Mouse (Mus musculus) liver, embryonic 14.5 days (tissue): Measurements from ENCODE around the gene Mrpl2. TPM values are rescaled to one million over a fixed set of nuclear protein-coding genes. Genes with fewer than 3 reads are reported as not detected.
A peak's percentile ranks its signal among the peaks of the same experiment; 100 is the strongest.

Experiments
- ATAC-seq: fragments of 200-750 bp; cut with Nextera tagmentation; 2 replicates; pipeline ENCODE4 v1.8.0; 2017; ENCODE audit warnings: moderate number of reproducible peaks, mild to moderate bottlenecking, moderate library complexity; ENCODE audit not compliant: insufficient read depth
- DNase-seq, 3 experiments: peaks; one replicate each; pipeline ENCODE4 v3.0.0-alpha.2; 2012 to 2013; ENCODE audit warnings: low read depth in 3 of 3, low spot score in 3 of 3
- H3K27ac ChIP-seq: fragments of 300-500 bp; sonication (generic); 2 replicates; pipeline ENCODE4 v1.5.1; 2014; ENCODE audit warnings: moderate library complexity, mild to moderate bottlenecking, control low read depth, inconsistent platforms
- H3K27me3 ChIP-seq: fragments of 300-500 bp; sonication (generic); 2 replicates; pipeline ENCODE4 v1.6.1; 2014; ENCODE audit warnings: mild to moderate bottlenecking, low read length, moderate library complexity; ENCODE audit not compliant: control insufficient read depth, insufficient read depth
- H3K36me3 ChIP-seq: fragments of 300-500 bp; sonication (generic); replicated peaks from 2 replicates; pipeline ENCODE4 v1.6.1; 2014; ENCODE audit warnings: low read depth; ENCODE audit not compliant: control insufficient read depth, insufficient read depth
- H3K4me1 ChIP-seq, 2 experiments: fragments of 200-500 bp in 1 of 2; fragments of 300-500 bp in 1 of 2; sonication (generic) in 1 of 2; replicated peaks; 2 replicates each; pipeline ENCODE4 v1.6.1; 2012 to 2014; ENCODE audit warnings: antibody characterized with exemption in 1 of 2, inconsistent platforms in 1 of 2, low read length in 1 of 2; ENCODE audit not compliant: control insufficient read depth in 2 of 2, insufficient read depth in 2 of 2
- H3K4me2 ChIP-seq: fragments of 300-500 bp; sonication (generic); 2 replicates; pipeline ENCODE4 v1.6.1; 2014; ENCODE audit warnings: low read depth, mild to moderate bottlenecking, control low read depth, moderate library complexity
- H3K4me3 ChIP-seq, 2 experiments: fragments of 200-500 bp in 1 of 2; fragments of 300-500 bp in 1 of 2; sonication (generic) in 1 of 2; 2 replicates each; pipeline ENCODE4 v1.5.1; 2012 to 2014; ENCODE audit warnings: low read depth in 2 of 2, low read length in 2 of 2, mild to moderate bottlenecking in 2 of 2, control low read depth in 1 of 2, inconsistent platforms in 1 of 2, moderate library complexity in 1 of 2; ENCODE audit not compliant: insufficient read depth in 1 of 2
- H3K9ac ChIP-seq: fragments of 300-500 bp; sonication (generic); replicated peaks from 2 replicates; pipeline ENCODE4 v1.6.1; 2014; ENCODE audit warnings: mild to moderate bottlenecking, control low read depth, moderate library complexity
- H3K9me3 ChIP-seq: fragments of 300-500 bp; sonication (generic); 2 replicates; pipeline ENCODE4 v1.6.1; 2016; ENCODE audit warnings: low read length, mixed read lengths; ENCODE audit not compliant: control insufficient read depth
- CTCF ChIP-seq: IDR thresholded peaks from 2 replicates; pipeline ENCODE4 v1.5.1; 2016; ENCODE audit warnings: antibody characterized with exemption, low read depth, control low read depth
- EP300 ChIP-seq: IDR thresholded peaks from 2 replicates; pipeline ENCODE4 v1.6.1; 2016; ENCODE audit warnings: antibody characterized with exemption, low read depth
- WGBS: fragments of 180-500 bp; shearing (Covaris S2); extraction: QIAGEN DNeasy Blood & Tissue Kit; methylation state at CpG from one replicate; pipeline ENCODE4 v1.1.7; 2014; ENCODE audit not compliant: insufficient replicate concordance; 5-methylcytosine and 5-hydroxymethylcytosine counted together
- polyA plus RNA-seq, 2 experiments: library from polyadenylated mRNA; depleted of rRNA in 1 of 2; stranded (reverse) in 1 of 2; unstranded in 1 of 2; fragments of >200 nt; fragmentation: Nextera tagmentation in 1 of 2; extraction: Ambion mirVana in 1 of 2; gene quantifications; 2 replicates each; pipeline versions ENCODE4 v1.2.1 to v1.2.3; 2012 to 2014

The Mrpl2 gene
- polyA plus RNA-seq, 2 experiments: 36.1 to 84.6 TPM

GRCm38 (mm10) chr17:46690665-46691064, 44.6 kb downstream of the Mrpl2 start:
- ATAC-seq: peak; percentile 78
- Histone ChIP-seq H3K27me3 (no peaks in the 10 kb centered on the region), H3K4me1 (peaks cover 0 to 6% of the 10 kb centered on the region in 2 experiments; a peak in 2 of 4 replicates), H3K4me2 (peak overlapping the region; percentile 11), H3K27ac (no peak overlapping the region), H3K36me3 (no peaks in the 10 kb centered on the region; the same call in 1 of the 2 replicates), H3K4me3 (no peak overlapping the region), H3K9ac (no peak overlapping the region; the same call in 1 of the 2 replicates), H3K9me3 (no peaks in the 10 kb centered on the region)
- WGBS: 27% methylated on average over 12 of the region's 12 CpGs
- DNase-seq: no peak
- TF ChIP-seq EP300: no peak
- no peak for TF ChIP-seq CTCF

GRCm38 (mm10) chr17:46691390-46691789, 45.4 kb downstream of the Mrpl2 start:
- Histone ChIP-seq H3K36me3 (no peaks in the 10 kb centered on the region), H3K27ac (no peak overlapping the region), H3K27me3 (no peaks in the 10 kb centered on the region), H3K9me3 (no peaks in the 10 kb centered on the region), H3K9ac (no peak overlapping the region), H3K4me1 (peaks cover 0 to 6% of the 10 kb centered on the region in 2 experiments; a peak in 2 of 4 replicates), H3K4me2 (no peak overlapping the region), H3K4me3 (no peak overlapping the region)
- 81% methylated on average over 2 of the region's 2 CpGs for WGBS
- DNase-seq: no peak
- TF ChIP-seq CTCF: no peak
- no peak for TF ChIP-seq EP300
- no peak for ATAC-seq

GRCm38 (mm10) chr17:46694517-46695063, 48.6 kb downstream of the Mrpl2 start:
- 84% methylated on average over 1 of the region's 1 CpGs for WGBS

DNA sequence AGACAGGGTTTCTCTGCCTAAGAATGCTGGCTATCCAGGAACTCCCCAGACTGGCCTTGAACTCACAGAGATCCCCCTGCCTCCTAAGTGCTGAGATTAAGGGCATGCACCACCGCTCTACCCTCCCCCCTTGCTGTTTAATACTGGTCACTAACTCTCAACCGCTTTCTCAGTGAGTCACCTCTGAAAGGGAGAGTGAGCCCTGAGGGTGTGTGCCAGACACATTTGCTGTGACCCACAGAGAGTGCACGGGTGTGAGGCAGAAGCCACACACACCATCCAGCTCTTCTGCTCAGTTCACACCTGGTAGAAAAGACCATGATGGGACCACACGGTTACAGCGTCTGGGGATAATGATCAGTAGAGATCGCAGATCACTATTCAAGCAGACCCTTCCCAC, 52.5 kb downstream of the Mrpl2 start:
- H3K4me2 ChIP-seq: no peak overlapping the region
- WGBS: 80% methylated on average over 6 of the region's 6 CpGs
- peaks cover 0 to 7% of the 10 kb centered on the region in 2 experiments; a peak in 2 of 4 replicates for H3K4me1 ChIP-seq
- no peak overlapping the region for H3K27ac ChIP-seq
- no peak overlapping the region for H3K4me3 ChIP-seq
- TF ChIP-seq EP300 (no peak), CTCF (no peak)
- no peaks in the 10 kb centered on the region for H3K36me3 ChIP-seq
- ATAC-seq (no peak), DNase-seq (no peak)
- H3K27me3 ChIP-seq: no peaks in the 10 kb centered on the region
- no peaks in the 10 kb centered on the region for H3K9me3 ChIP-seq
- H3K9ac ChIP-seq: no peak overlapping the region

More at GRCm38 (mm10) chr17:46694517-46695063, 48.6 kb downstream of the Mrpl2 start:
- TF ChIP-seq CTCF: no peak
- TF ChIP-seq EP300: no peak
- H3K27me3 ChIP-seq: no peaks in the 10 kb centered on the region
- no peak overlapping the region for H3K4me3 ChIP-seq
- no peak overlapping the region for H3K4me2 ChIP-seq
- no peaks in the 10 kb centered on the region for H3K9me3 ChIP-seq
- H3K4me1 ChIP-seq: peaks cover 0 to 6% of the 10 kb centered on the region in 2 experiments; a peak in 2 of 4 replicates
- H3K36me3 ChIP-seq: no peaks in the 10 kb centered on the region
- no peak overlapping the region for H3K27ac ChIP-seq
- no peak for DNase-seq
- ATAC-seq: no peak
- H3K9ac ChIP-seq: no peak overlapping the region

DNA sequence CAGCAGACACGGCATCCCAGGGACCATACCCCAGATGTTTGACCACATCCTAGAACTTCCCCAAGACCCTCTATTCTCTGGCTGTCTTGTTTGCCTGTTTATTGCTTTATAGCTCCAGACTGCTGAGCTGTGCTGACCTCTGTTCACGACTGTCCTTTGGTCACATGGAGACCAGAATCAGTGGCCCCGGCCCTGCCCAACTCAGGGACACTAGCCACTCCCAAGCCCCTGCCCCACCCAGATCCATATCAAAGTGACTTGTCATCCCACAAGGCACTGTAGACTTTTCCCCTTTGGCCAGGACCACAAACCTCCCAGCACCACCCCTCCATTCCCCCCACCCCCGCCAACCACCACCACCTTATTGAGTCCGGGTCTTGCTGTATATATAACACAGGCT, 53.2 kb downstream of the Mrpl2 start:
- no peak overlapping the region for H3K4me2 ChIP-seq
- no peak for ATAC-seq
- DNase-seq: no peak
- H3K36me3 ChIP-seq: no peaks in the 10 kb centered on the region
- no peak overlapping the region for H3K9ac ChIP-seq
- no peak overlapping the region for H3K27ac ChIP-seq
- no peak for TF ChIP-seq EP300
- no peak for TF ChIP-seq CTCF
- no peaks in the 10 kb centered on the region for H3K9me3 ChIP-seq
- H3K4me3 ChIP-seq: no peak overlapping the region
- H3K4me1 ChIP-seq: peaks cover 0 to 13% of the 10 kb centered on the region in 2 experiments; a peak in 3 of 4 replicates
- H3K27me3 ChIP-seq: no peaks in the 10 kb centered on the region
- 56% methylated on average over 5 of the region's 5 CpGs for WGBS

Other genes starting within 250 kb of the Mrpl2 start
- gene Crip3, start 217.3 kb upstream of the Mrpl2 start, polyA plus RNA-seq (2012; rRNA removed): 0.05 TPM in 1 of 2 replicates, not detected in the other
- not detected in 2 replicates for gene Crip3, start 217.3 kb upstream of the Mrpl2 start, polyA plus RNA-seq (2014; fragmentation: Nextera tagmentation; extraction: Ambion mirVana)
- 0.03 and 0.04 TPM in 2 replicates for gene Slc22a7, start 207.8 kb upstream of the Mrpl2 start, polyA plus RNA-seq (2012; rRNA removed)
- 0.09 TPM in 1 of 2 replicates, not detected in the other for gene Slc22a7, start 207.8 kb upstream of the Mrpl2 start, polyA plus RNA-seq (2014; fragmentation: Nextera tagmentation; extraction: Ambion mirVana)
- 0.02 and 0.04 TPM in 2 replicates for gene Ttbk1, start 158.6 kb upstream of the Mrpl2 start, polyA plus RNA-seq (2012; rRNA removed)
- gene Ttbk1, start 158.6 kb upstream of the Mrpl2 start, polyA plus RNA-seq (2014; fragmentation: Nextera tagmentation; extraction: Ambion mirVana): not detected in 2 replicates
- gene Dnph1, start 149.5 kb upstream of the Mrpl2 start, polyA plus RNA-seq (2012; rRNA removed): 12.0 and 14.0 TPM in 2 replicates
- gene Dnph1, start 149.5 kb upstream of the Mrpl2 start, polyA plus RNA-seq (2014; fragmentation: Nextera tagmentation; extraction: Ambion mirVana): 20.0 and 24.2 TPM in 2 replicates
- 0.59 and 0.92 TPM in 2 replicates for gene Cul9, start 99.8 kb upstream of the Mrpl2 start, polyA plus RNA-seq (2012; rRNA removed)
- 0.34 and 0.46 TPM in 2 replicates for gene Cul9, start 99.8 kb upstream of the Mrpl2 start, polyA plus RNA-seq (2014; fragmentation: Nextera tagmentation; extraction: Ambion mirVana)
- gene Srf, start 90.1 kb upstream of the Mrpl2 start, polyA plus RNA-seq (2012; rRNA removed): 16.0 and 22.0 TPM in 2 replicates
- gene Srf, start 90.1 kb upstream of the Mrpl2 start, polyA plus RNA-seq (2014; fragmentation: Nextera tagmentation; extraction: Ambion mirVana): 2.5 and 2.6 TPM in 2 replicates
- 3.6 and 3.7 TPM in 2 replicates for gene Ptk7, start 16.7 kb upstream of the Mrpl2 start, polyA plus RNA-seq (2012; rRNA removed)
- gene Ptk7, start 16.7 kb upstream of the Mrpl2 start, polyA plus RNA-seq (2014; fragmentation: Nextera tagmentation; extraction: Ambion mirVana): 3.0 and 3.4 TPM in 2 replicates
- 3.4 and 3.5 TPM in 2 replicates for gene Klc4, start 207 bp upstream of the Mrpl2 start, polyA plus RNA-seq (2012; rRNA removed)
- gene Klc4, start 207 bp upstream of the Mrpl2 start, polyA plus RNA-seq (2014; fragmentation: Nextera tagmentation; extraction: Ambion mirVana): 5.2 and 5.5 TPM in 2 replicates
- 11.3 and 14.9 TPM in 2 replicates for gene Cul7, start 4.1 kb downstream of the Mrpl2 start, polyA plus RNA-seq (2012; rRNA removed)
- gene Cul7, start 4.1 kb downstream of the Mrpl2 start, polyA plus RNA-seq (2014; fragmentation: Nextera tagmentation; extraction: Ambion mirVana): 7.1 and 8.3 TPM in 2 replicates
- gene Rrp36, start 28.1 kb downstream of the Mrpl2 start, polyA plus RNA-seq (2012; rRNA removed): 16.4 and 20.3 TPM in 2 replicates
- gene Rrp36, start 28.1 kb downstream of the Mrpl2 start, polyA plus RNA-seq (2014; fragmentation: Nextera tagmentation; extraction: Ambion mirVana): 11.4 and 14.0 TPM in 2 replicates
- gene Mea1, start 32.6 kb downstream of the Mrpl2 start, polyA plus RNA-seq (2012; rRNA removed): 27.3 and 34.4 TPM in 2 replicates
- gene Mea1, start 32.6 kb downstream of the Mrpl2 start, polyA plus RNA-seq (2014; fragmentation: Nextera tagmentation; extraction: Ambion mirVana): 61.7 and 62.4 TPM in 2 replicates
- gene Klhdc3, start 34.7 kb downstream of the Mrpl2 start, polyA plus RNA-seq (2012; rRNA removed): 40.2 and 41.5 TPM in 2 replicates
- gene Klhdc3, start 34.7 kb downstream of the Mrpl2 start, polyA plus RNA-seq (2014; fragmentation: Nextera tagmentation; extraction: Ambion mirVana): 46.3 and 49.4 TPM in 2 replicates
- gene Ppp2r5d, start 58.9 kb downstream of the Mrpl2 start, polyA plus RNA-seq (2012; rRNA removed): 21.3 and 24.1 TPM in 2 replicates
- 23.6 and 24.4 TPM in 2 replicates for gene Ppp2r5d, start 58.9 kb downstream of the Mrpl2 start, polyA plus RNA-seq (2014; fragmentation: Nextera tagmentation; extraction: Ambion mirVana)
- gene Pex6, start 65.2 kb downstream of the Mrpl2 start, polyA plus RNA-seq (2012; rRNA removed): 9.3 and 9.6 TPM in 2 replicates
- 5.3 and 7.1 TPM in 2 replicates for gene Pex6, start 65.2 kb downstream of the Mrpl2 start, polyA plus RNA-seq (2014; fragmentation: Nextera tagmentation; extraction: Ambion mirVana)
- gene Gnmt, start 82.9 kb downstream of the Mrpl2 start, polyA plus RNA-seq (2012; rRNA removed): 15.7 and 18.3 TPM in 2 replicates
- 30.8 and 31.2 TPM in 2 replicates for gene Gnmt, start 82.9 kb downstream of the Mrpl2 start, polyA plus RNA-seq (2014; fragmentation: Nextera tagmentation; extraction: Ambion mirVana)
- 15.0 and 18.0 TPM in 2 replicates for gene Cnpy3, start 106.0 kb downstream of the Mrpl2 start, polyA plus RNA-seq (2012; rRNA removed)
- 17.7 and 20.7 TPM in 2 replicates for gene Cnpy3, start 106.0 kb downstream of the Mrpl2 start, polyA plus RNA-seq (2014; fragmentation: Nextera tagmentation; extraction: Ambion mirVana)
- 0.04 TPM in 2 replicates for gene Ptcra, start 117.5 kb downstream of the Mrpl2 start, polyA plus RNA-seq (2012; rRNA removed)
- gene Ptcra, start 117.5 kb downstream of the Mrpl2 start, polyA plus RNA-seq (2014; fragmentation: Nextera tagmentation; extraction: Ambion mirVana): 0.10 and 0.18 TPM in 2 replicates
- 36.7 and 37.2 TPM in 2 replicates for gene 2310039H08Rik, start 126.4 kb downstream of the Mrpl2 start, polyA plus RNA-seq (2012; rRNA removed)
- gene 2310039H08Rik, start 126.4 kb downstream of the Mrpl2 start, polyA plus RNA-seq (2014; fragmentation: Nextera tagmentation; extraction: Ambion mirVana): 62.7 and 63.3 TPM in 2 replicates
- 23.2 and 38.0 TPM in 2 replicates for gene Rpl7l1, start 136.4 kb downstream of the Mrpl2 start, polyA plus RNA-seq (2012; rRNA removed)
- 65.5 and 75.3 TPM in 2 replicates for gene Rpl7l1, start 136.4 kb downstream of the Mrpl2 start, polyA plus RNA-seq (2014; fragmentation: Nextera tagmentation; extraction: Ambion mirVana)
- 2.5 and 3.0 TPM in 2 replicates for gene Bicral, start 212.3 kb downstream of the Mrpl2 start, polyA plus RNA-seq (2012; rRNA removed)
- gene Bicral, start 212.3 kb downstream of the Mrpl2 start, polyA plus RNA-seq (2014; fragmentation: Nextera tagmentation; extraction: Ambion mirVana): 3.4 and 3.5 TPM in 2 replicates
- gene Tbcc, start 244.5 kb downstream of the Mrpl2 start, polyA plus RNA-seq (2012; rRNA removed): 9.3 and 9.4 TPM in 2 replicates
- gene Tbcc, start 244.5 kb downstream of the Mrpl2 start, polyA plus RNA-seq (2014; fragmentation: Nextera tagmentation; extraction: Ambion mirVana): 21.8 and 23.1 TPM in 2 replicates